Mouse (Mus musculus): ENCODE measurements at regions not wholly inside any gene's neighbourhood (a gene's known extent, or its start where the extent isn't known, plus 50 kb on each side); places are given as distances from the start of the nearest gene placed in this dataset.

DNA sequence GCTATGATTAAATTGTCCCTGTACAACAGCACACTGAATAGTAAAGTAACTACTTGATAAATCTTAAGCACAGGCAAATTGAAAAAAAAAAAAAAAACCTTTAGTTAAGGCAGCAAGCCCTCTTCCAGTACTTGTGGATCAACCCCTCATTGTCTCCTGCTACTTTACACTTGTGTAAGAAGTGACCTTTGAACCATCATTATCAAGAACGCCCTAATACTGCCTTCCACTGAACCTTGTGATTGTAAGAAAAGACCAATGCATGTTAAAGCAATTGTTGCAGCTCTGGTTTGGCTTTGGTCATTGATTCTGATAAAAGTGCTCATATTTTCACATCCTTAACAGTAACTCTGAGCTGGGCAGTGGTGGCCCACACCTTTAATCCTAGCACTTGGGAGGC lies 2168.5 kb downstream of the Cntnap5b start:
- TF ChIP-seq CTCF (IDR thresholded peaks at IDR 0.05; ENCODE audit: low read depth, low read length), result no peak
- TF ChIP-seq GATA1 (IDR thresholded peaks at IDR 0.05; ENCODE audit: borderline replicate concordance, low read length), result no peak
- no peak for TF ChIP-seq TAL1 (conservative IDR thresholded peaks at IDR 0.05; ENCODE audit: low read depth, low read length)
